Mouse (Mus musculus) adrenal gland, adult (tissue): ENCODE results near the gene Slc41a1.

Experiments used
- DNase-seq, 2 experiments: peaks; one replicate each; pipeline ENCODE4 v3.0.0; 2022 to 2023; ENCODE audit warnings: low spot score in 1 of 2; ENCODE audit not compliant: inconsistent age in 2 of 2

The Slc41a1 gene

DNA sequence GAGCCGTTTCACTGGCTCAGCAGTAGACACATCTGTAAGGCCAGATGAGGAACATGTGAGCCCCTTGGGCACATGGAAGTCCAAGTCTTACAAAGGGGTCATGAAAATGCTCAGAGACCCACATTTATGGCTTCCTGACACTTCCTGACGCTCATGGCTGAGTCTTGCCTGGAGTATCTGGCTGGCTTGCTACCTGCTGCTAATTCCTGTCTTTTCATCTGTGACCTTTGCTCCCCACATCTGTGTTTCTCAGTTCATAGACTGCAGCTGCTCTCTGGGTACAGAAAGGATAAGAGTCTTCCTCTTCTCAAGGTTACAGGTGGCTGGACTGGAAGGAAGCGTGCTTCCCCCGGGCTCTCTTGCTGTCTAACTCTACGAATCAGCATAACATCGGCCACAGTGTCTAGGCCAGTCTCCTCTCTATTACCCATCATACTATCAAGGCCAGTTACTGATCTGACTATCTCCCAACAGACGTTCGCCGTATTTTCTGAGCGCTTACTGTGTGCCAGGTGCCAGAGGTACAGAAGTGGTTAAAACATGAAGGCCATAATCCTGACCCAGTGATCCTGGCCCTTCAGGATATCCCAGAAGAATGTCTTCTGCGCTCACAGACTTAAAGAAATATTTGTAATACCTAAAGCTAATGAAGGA is 2.6 kb upstream of the Slc41a1 start:
- DNase-seq = peak in 1 of 2 experiments; percentile 56

GRCm38 (mm10) chr1:131827787-131828258 is 530 bp downstream of the Slc41a1 start:
- peak; percentile 95 to 100 for DNase-seq

GRCm38 (mm10) chr1:131828297-131829126 is 1.2 kb downstream of the Slc41a1 start:
- no peak for DNase-seq

DNA sequence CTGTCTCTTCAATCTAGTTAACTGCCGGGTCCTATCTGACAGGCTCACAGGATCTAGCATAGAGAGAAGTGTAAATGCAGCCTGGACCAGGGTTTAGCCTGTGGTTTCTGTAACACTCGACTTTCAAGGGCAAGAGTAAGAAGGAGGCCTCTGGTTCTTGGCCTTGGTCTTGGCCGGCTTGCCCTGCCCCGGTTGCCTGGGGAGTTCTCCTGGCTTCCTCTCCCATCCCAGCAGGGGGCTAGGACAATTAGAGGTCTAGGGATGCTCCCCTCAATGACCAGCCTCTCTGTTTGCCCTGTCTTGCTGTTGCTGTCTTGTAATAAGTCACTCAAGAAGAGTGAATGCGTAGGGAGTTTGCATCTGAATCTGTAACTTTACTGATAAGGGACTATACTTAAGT is 2.0 kb downstream of the Slc41a1 start:
- peak in 1 of 2 experiments; percentile 52 for DNase-seq

DNA sequence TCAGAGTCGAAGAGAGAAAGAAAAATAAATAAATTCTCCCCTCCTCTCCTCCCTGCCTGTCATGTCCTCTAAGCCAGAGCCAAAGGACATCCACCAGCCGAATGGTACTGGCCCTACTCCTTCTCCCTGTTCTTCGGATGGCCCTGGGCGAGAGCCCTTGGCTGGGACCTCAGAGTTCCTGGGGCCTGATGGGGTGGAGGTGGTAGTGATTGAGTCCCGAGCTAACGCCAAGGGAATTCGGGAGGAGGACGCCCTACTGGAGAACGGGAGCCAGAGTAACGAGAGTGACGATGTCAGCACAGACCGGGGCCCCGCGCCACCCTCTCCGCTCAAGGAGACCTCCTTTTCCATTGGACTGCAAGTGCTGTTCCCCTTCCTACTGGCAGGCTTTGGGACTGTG is 3.3 kb downstream of the Slc41a1 start:
- DNase-seq = no peak

GRCm38 (mm10) chr1:131830971-131831641 is 3.8 kb downstream of the Slc41a1 start:
- DNase-seq = no peak

- peak in 1 of 2 experiments; percentile 72 for DNase-seq
Observed at GRCm38 (mm10) chr1:131837035-131837434, 9.7 kb downstream of the Slc41a1 start.

GRCm38 (mm10) chr1:131838542-131838941 is 11.2 kb downstream of the Slc41a1 start:
- DNase-seq = peak; percentile 61 to 78

DNA sequence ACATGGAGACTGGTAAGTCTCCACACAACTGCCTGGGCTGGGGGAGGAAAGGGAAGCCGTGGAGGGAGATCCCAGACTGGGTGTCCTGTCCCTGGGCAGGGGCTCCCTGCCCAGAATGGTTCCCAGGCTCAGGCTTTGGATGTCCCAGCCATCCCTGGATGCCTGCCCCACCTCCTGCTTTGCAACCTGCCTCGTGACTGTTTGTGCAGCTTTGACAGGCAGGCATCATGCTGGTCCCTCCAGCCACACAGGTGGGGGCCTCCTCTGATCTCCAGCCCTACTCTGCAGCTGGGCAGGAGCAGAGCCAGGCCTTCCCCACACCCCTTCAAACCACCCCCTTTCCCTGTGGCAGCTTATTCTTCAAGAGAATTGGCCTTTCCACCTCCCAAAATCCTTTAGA is 12.0 kb downstream of the Slc41a1 start:
- peak in 1 of 2 experiments; percentile 53 for DNase-seq

- peak; percentile 78 to 87 for DNase-seq
Observed at GRCm38 (mm10) chr1:131842221-131842620, 14.9 kb downstream of the Slc41a1 start.

DNA sequence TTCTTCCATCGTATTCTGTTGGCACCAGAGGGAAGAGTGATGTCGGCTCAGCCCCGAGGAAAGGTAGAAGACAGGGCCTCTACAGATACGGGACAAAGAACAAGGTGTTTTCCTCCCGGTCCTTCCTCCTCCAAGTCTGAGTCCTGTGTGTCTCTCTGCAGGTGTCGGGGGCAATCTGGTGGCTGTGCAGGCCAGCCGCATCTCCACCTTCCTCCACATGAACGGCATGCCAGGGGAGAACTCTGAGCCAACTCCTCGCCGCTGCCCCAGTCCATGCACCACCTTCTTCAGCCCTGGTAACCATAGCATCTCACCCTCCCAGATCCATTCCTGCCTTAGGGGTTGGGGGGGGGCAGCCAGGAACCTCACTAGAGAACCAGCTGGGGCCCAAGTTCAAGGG is 16.5 kb downstream of the Slc41a1 start:
- DNase-seq = no peak

- DNase-seq = no peak
Observed at GRCm38 (mm10) chr1:131844883-131845282, 17.6 kb downstream of the Slc41a1 start.

GRCm38 (mm10) chr1:131846255-131846654 is 19.0 kb downstream of the Slc41a1 start:
- peak; percentile 67 to 88 for DNase-seq

DNA sequence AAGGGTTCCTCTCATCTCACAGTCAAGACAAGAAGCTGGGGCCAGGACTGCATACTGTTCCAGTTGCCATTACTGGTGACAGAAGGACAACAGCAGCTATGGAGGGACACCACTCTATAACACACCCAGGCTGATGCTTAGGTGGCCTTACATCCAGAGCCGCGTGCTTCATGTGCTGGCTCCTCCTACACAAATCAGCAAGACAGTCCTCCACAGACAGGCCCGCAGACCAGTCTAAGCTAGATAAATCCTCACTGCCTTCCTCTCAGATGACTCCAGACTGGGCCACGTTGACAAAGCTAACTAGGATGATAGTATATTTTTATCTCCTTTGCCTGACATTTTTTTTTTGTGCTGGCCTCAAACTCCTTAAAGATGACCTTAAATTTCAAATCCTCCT is 34.5 kb downstream of the Slc41a1 start:
- DNase-seq = no peak

DNA sequence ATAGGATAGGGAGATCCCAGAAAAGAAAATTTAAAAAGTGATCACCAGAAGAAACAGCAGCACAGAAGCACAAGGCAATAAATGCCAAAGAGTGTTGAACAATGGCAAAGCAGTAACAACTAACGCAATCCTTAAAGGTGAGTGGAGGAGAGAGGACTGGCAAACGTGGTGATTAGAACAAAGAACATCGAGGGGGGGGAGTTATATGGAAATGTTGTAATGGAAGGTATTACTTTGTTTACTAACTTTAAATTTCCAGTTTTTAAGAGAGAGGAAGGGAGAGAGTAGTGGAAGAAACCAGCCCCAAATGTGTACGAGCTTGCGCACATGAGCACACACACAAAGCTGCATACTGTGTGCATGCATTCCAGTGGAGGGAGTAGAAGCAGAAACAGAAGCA is 38.3 kb downstream of the Slc41a1 start:
- no peak for DNase-seq

- no peak for DNase-seq
Observed at GRCm38 (mm10) chr1:131866304-131866999, 39.2 kb downstream of the Slc41a1 start.

DNA sequence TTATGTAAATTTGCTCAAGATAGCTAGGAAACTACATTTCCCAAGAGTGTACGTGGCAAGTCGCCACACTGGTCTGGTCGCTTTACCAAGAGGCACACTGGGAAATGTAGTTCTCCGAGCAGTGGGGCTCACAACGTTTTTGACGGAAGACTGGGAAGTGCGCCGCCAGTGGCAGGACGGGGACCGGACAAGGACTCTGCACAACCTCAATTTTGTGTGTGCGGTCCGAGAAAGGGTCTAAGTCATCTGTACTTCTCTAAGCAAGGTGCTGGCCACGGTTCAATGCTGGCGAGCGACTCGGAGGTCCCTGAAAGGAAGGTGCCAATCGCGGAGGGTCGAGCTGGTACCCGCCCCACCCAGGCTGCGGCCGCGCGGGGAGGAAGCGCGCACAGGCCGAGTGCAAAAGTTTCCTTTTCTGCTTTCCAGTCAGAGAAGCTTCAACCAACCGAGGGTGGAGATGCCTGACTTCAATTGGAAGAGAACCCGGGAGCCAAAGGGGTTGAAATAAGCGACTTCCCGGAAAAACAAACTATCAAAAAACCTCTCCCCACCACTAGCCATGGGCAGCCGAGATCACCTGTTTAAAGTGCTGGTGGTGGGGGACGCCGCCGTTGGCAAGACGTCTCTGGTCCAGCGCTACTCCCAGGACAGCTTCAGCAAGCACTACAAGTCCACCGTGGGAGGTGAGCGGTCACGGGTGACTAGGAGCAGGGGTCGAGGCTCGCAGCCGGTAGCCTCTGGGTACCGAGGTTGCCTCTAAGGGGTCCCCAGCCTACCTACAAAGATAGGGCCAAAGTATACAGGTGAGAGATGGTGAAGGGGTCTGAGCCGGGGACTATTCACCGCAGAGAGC is 40.0 kb downstream of the Slc41a1 start, which contains the start of gene Rab29:
Rab29 (plus strand) TSS at position 132 of the 853 bp plus-strand sequence.
- peak; percentile 92 to 97 for DNase-seq

- DNase-seq = peak in 1 of 2 experiments; percentile 67
Observed at GRCm38 (mm10) chr1:131867946-131868290, 40.6 kb downstream of the Slc41a1 start.

GRCm38 (mm10) chr1:131869561-131869960 is 42.3 kb downstream of the Slc41a1 start:
- DNase-seq = no peak

- no peak for DNase-seq
Observed at GRCm38 (mm10) chr1:131872856-131873255, 45.6 kb downstream of the Slc41a1 start.
